Mouse (Mus musculus): ENCODE results near the gene Pebp1.
A peak's percentile ranks its signal among the peaks of the same experiment; 100 is the strongest.

Pebp1 gene

GRCm38 (mm10) chr5:117286286-117286685 lies 1.1 kb downstream of the Pebp1 start:
- no peak for DNase-seq (ENCODE audit: extremely low read depth, low read depth, low spot score)

GRCm38 (mm10) chr5:117285266-117285665 lies 2.2 kb downstream of the Pebp1 start:
- DNase-seq (ENCODE audit: extremely low read depth, low read depth, low spot score): no peak

- DNase-seq (ENCODE audit: extremely low read depth, low read depth, low spot score): no peak
Measured at GRCm38 (mm10) chr5:117284682-117285081, 2.7 kb downstream of the Pebp1 start.

GRCm38 (mm10) chr5:117284029-117284428 lies 3.4 kb downstream of the Pebp1 start:
- no peak for DNase-seq (ENCODE audit: extremely low read depth, low read depth, low spot score)

GRCm38 (mm10) chr5:117282360-117282759 lies 5.1 kb downstream of the Pebp1 start:
- DNase-seq (ENCODE audit: extremely low read depth, low read depth, low spot score): no peak

- no peak for DNase-seq (ENCODE audit: extremely low read depth, low read depth, low spot score)
Measured at GRCm38 (mm10) chr5:117281536-117281935, 5.9 kb downstream of the Pebp1 start.

- no peak for DNase-seq (ENCODE audit: extremely low read depth, low read depth, low spot score)
Measured at GRCm38 (mm10) chr5:117279669-117280050, 7.8 kb downstream of the Pebp1 start.

GRCm38 (mm10) chr5:117278809-117279668 lies 8.4 kb downstream of the Pebp1 start:
- DNase-seq (ENCODE audit: extremely low read depth, low read depth, low spot score): peak; percentile 64

GRCm38 (mm10) chr5:117277784-117278183 lies 9.6 kb downstream of the Pebp1 start:
- DNase-seq (ENCODE audit: extremely low read depth, low read depth, low spot score): no peak

GRCm38 (mm10) chr5:117274817-117275216 lies 12.6 kb downstream of the Pebp1 start:
- no peak for DNase-seq (ENCODE audit: extremely low read depth, low read depth, low spot score)

- no peak for DNase-seq (ENCODE audit: extremely low read depth, low read depth, low spot score)
Measured at GRCm38 (mm10) chr5:117271945-117272344, 15.5 kb downstream of the Pebp1 start.

- DNase-seq (ENCODE audit: extremely low read depth, low read depth, low spot score): no peak
Measured at GRCm38 (mm10) chr5:117269395-117269794, 18.0 kb downstream of the Pebp1 start.

- DNase-seq (ENCODE audit: extremely low read depth, low read depth, low spot score): no peak
Measured at GRCm38 (mm10) chr5:117268749-117269148, 18.7 kb downstream of the Pebp1 start.

- no peak for DNase-seq (ENCODE audit: extremely low read depth, low read depth, low spot score)
Measured at GRCm38 (mm10) chr5:117267913-117268312, 19.5 kb downstream of the Pebp1 start.

GRCm38 (mm10) chr5:117264701-117265100 lies 22.7 kb downstream of the Pebp1 start:
- no peak for DNase-seq (ENCODE audit: extremely low read depth, low read depth, low spot score)

- DNase-seq (ENCODE audit: extremely low read depth, low read depth, low spot score): no peak
Measured at GRCm38 (mm10) chr5:117263566-117263965, 23.9 kb downstream of the Pebp1 start.

GRCm38 (mm10) chr5:117258276-117258675 lies 29.1 kb downstream of the Pebp1 start:
- no peak for DNase-seq (ENCODE audit: extremely low read depth, low read depth, low spot score)

- no peak for DNase-seq (ENCODE audit: extremely low read depth, low read depth, low spot score)
Measured at GRCm38 (mm10) chr5:117251763-117252162, 35.7 kb downstream of the Pebp1 start.

- no peak for DNase-seq (ENCODE audit: extremely low read depth, low read depth, low spot score)
Measured at GRCm38 (mm10) chr5:117250796-117251195, 36.6 kb downstream of the Pebp1 start.

GRCm38 (mm10) chr5:117248351-117248750 lies 39.1 kb downstream of the Pebp1 start:
- no peak for DNase-seq (ENCODE audit: extremely low read depth, low read depth, low spot score)

GRCm38 (mm10) chr5:117245170-117245569 lies 42.3 kb downstream of the Pebp1 start:
- DNase-seq (ENCODE audit: extremely low read depth, low read depth, low spot score): no peak

- no peak for DNase-seq (ENCODE audit: extremely low read depth, low read depth, low spot score)
Measured at GRCm38 (mm10) chr5:117242671-117243478, 44.5 kb downstream of the Pebp1 start.

Data from fat pad, adult 2 months (tissue).